Mouse (Mus musculus) C2C12 (cell line): ENCODE data around the gene Rac2. TPM values are rescaled to one million over a fixed set of nuclear protein-coding genes. Genes with fewer than 3 reads are reported as not detected.

Experiments used
- H3K27me3 ChIP-seq: one replicate; pipeline ENCODE4 v1.6.1; 2011; ENCODE audit not compliant: control insufficient read depth, insufficient read depth, insufficient read length
- H3K36me3 ChIP-seq: one replicate; pipeline ENCODE4 v1.6.1; 2011; ENCODE audit not compliant: control insufficient read depth, insufficient read depth
- H3K4me3 ChIP-seq: one replicate; pipeline ENCODE4 v1.5.1; 2011; ENCODE audit warnings: mild to moderate bottlenecking, control low read depth; ENCODE audit not compliant: poor library complexity, insufficient read depth, severe bottlenecking
- H3K79me2 ChIP-seq: one replicate; pipeline ENCODE4 v1.6.1; 2011; ENCODE audit not compliant: control insufficient read depth, insufficient read depth
- H3K79me3 ChIP-seq: one replicate; pipeline ENCODE4 v1.6.1; 2011; ENCODE audit warnings: low read depth, control low read depth
- H3ac ChIP-seq: one replicate; pipeline ENCODE3; 2011; ENCODE audit warnings: low read depth; ENCODE audit not compliant: control insufficient read depth, insufficient read length
- CEBPB ChIP-seq: IDR thresholded peaks from one replicate; pipeline ENCODE4 v1.6.1; 2011; ENCODE audit warnings: low read depth, mild to moderate bottlenecking, control low read depth, moderate library complexity
- CTCF ChIP-seq: IDR thresholded peaks from one replicate; pipeline ENCODE4 v1.5.1; 2011; ENCODE audit not compliant: control insufficient read depth, insufficient read depth, insufficient read length
- FOSL1 ChIP-seq: IDR thresholded peaks from one replicate; pipeline ENCODE4 v1.8.0; 2011; ENCODE audit warnings: mild to moderate bottlenecking, low read length; ENCODE audit not compliant: poor library complexity, insufficient read depth, severe bottlenecking
- MAX ChIP-seq: IDR thresholded peaks from one replicate; pipeline ENCODE4 v1.6.1; 2011; ENCODE audit warnings: mild to moderate bottlenecking, control low read depth
- MYOD1 ChIP-seq: IDR thresholded peaks from one replicate; pipeline ENCODE4 v1.6.1; 2011; ENCODE audit warnings: low read depth; ENCODE audit not compliant: control insufficient read depth, insufficient read length
- MYOG ChIP-seq: IDR thresholded peaks from one replicate; pipeline ENCODE4 v1.6.1; 2011; ENCODE audit not compliant: control insufficient read depth, insufficient read length; ENCODE audit errors: extremely low read depth
- USF1 ChIP-seq: IDR thresholded peaks from one replicate; pipeline ENCODE4 v1.6.1; 2011; ENCODE audit warnings: low read depth, mild to moderate bottlenecking, control low read depth, moderate library complexity
- polyA plus RNA-seq: library from polyadenylated mRNA; unstranded; fragments of >200 nt; fragmentation: generic; extraction: Trizol; gene quantifications from one replicate; pipeline ENCODE4 v1.2.1, GENCODE M21; 2012; ENCODE audit warnings: missing spikeins

The Rac2 gene
- polyA plus RNA-seq, 1 experiment = not detected

GRCm38 (mm10) chr15:78548336-78548665 lies 24.3 kb downstream of the Rac2 start:
- Histone ChIP-seq H3K36me3 (no peaks in the 10 kb centered on the region), H3K27me3 (peaks cover 15% of the 10 kb centered on the region), H3ac (no peak overlapping the region), H3K4me3 (no peak overlapping the region), H3K79me2 (no peaks in the 10 kb centered on the region), H3K79me3 (no peaks in the 10 kb centered on the region)
- TF ChIP-seq FOSL1 = no peak
- no peak for TF ChIP-seq MYOG
- TF ChIP-seq USF1 = no peak
- no peak for TF ChIP-seq CTCF
- TF ChIP-seq MYOD1 = peak; percentile 74
- TF ChIP-seq CEBPB = no peak
- TF ChIP-seq MAX = no peak

GRCm38 (mm10) chr15:78547415-78548335 lies 24.9 kb downstream of the Rac2 start:
- Histone ChIP-seq H3K79me3 (no peaks in the 10 kb centered on the region), H3ac (no peak overlapping the region), H3K27me3 (peaks cover 16% of the 10 kb centered on the region), H3K79me2 (no peaks in the 10 kb centered on the region), H3K4me3 (no peak overlapping the region), H3K36me3 (no peaks in the 10 kb centered on the region)
- TF ChIP-seq CTCF (peak; percentile 19), USF1 (no peak)

GRCm38 (mm10) chr15:78546060-78546459 lies 26.5 kb downstream of the Rac2 start:
- H3ac ChIP-seq = no peak overlapping the region
- TF ChIP-seq MYOD1 (no peak), FOSL1 (no peak), CTCF (no peak), MAX (no peak), MYOG (no peak), USF1 (no peak), CEBPB (no peak)
- H3K27me3 ChIP-seq = peaks cover 26% of the 10 kb centered on the region

GRCm38 (mm10) chr15:78544561-78545001 lies 28.0 kb downstream of the Rac2 start, which contains the start of gene Sstr3:
TSS of gene Sstr3 (minus strand) at chr15:78544685.
- no peaks in the 10 kb centered on the region for H3K36me3 ChIP-seq
- no peaks in the 10 kb centered on the region for H3K79me3 ChIP-seq
- H3K79me2 ChIP-seq = no peaks in the 10 kb centered on the region
- no peak within 1 kb of the TSS for H3K4me3 ChIP-seq
- no peak within 1 kb of the TSS for H3ac ChIP-seq
- TF ChIP-seq CEBPB = no peak
- TF ChIP-seq MAX = no peak
- TF ChIP-seq MYOD1 = no peak
- no peak for TF ChIP-seq FOSL1
- TF ChIP-seq CTCF = no peak
- TF ChIP-seq USF1 = no peak
- no peak for TF ChIP-seq MYOG
- peaks cover 37% of the 10 kb centered on the region for H3K27me3 ChIP-seq

More at GRCm38 (mm10) chr15:78546060-78546459, 26.5 kb downstream of the Rac2 start:
- no peaks in the 10 kb centered on the region for H3K79me2 ChIP-seq
- no peaks in the 10 kb centered on the region for H3K36me3 ChIP-seq
- H3K4me3 ChIP-seq = no peak overlapping the region
- no peaks in the 10 kb centered on the region for H3K79me3 ChIP-seq

GRCm38 (mm10) chr15:78544041-78544440 lies 28.5 kb downstream of the Rac2 start:
- H3K4me3 ChIP-seq = no peak overlapping the region
- H3K36me3 ChIP-seq = no peaks in the 10 kb centered on the region
- TF ChIP-seq FOSL1 (no peak), USF1 (no peak), CTCF (no peak), MYOG (no peak), MYOD1 (no peak)
- H3ac ChIP-seq = no peak overlapping the region
- H3K79me3 ChIP-seq = no peaks in the 10 kb centered on the region
- H3K27me3 ChIP-seq = peaks cover 42% of the 10 kb centered on the region
- no peaks in the 10 kb centered on the region for H3K79me2 ChIP-seq

- H3K4me3 ChIP-seq = no peak overlapping the region
- H3K79me3 ChIP-seq = no peaks in the 10 kb centered on the region
- H3K79me2 ChIP-seq = no peaks in the 10 kb centered on the region
- no peaks in the 10 kb centered on the region for H3K36me3 ChIP-seq
- peaks cover 54% of the 10 kb centered on the region for H3K27me3 ChIP-seq
- H3ac ChIP-seq = no peak overlapping the region
- TF ChIP-seq CEBPB = no peak
- TF ChIP-seq FOSL1 = no peak
- TF ChIP-seq USF1 = no peak
- no peak for TF ChIP-seq CTCF
- TF ChIP-seq MAX = no peak
- no peak for TF ChIP-seq MYOD1
- no peak for TF ChIP-seq MYOG
Measured at GRCm38 (mm10) chr15:78542767-78543303, 29.7 kb downstream of the Rac2 start.
